Mouse (Mus musculus): ENCODE results near the gene Sec11a. TPM values are rescaled to one million over a fixed set of nuclear protein-coding genes. Genes with fewer than 3 reads are reported as not detected.

Gene Sec11a
- polyA plus RNA-seq, 1 experiment = 45.3 TPM

DNA sequence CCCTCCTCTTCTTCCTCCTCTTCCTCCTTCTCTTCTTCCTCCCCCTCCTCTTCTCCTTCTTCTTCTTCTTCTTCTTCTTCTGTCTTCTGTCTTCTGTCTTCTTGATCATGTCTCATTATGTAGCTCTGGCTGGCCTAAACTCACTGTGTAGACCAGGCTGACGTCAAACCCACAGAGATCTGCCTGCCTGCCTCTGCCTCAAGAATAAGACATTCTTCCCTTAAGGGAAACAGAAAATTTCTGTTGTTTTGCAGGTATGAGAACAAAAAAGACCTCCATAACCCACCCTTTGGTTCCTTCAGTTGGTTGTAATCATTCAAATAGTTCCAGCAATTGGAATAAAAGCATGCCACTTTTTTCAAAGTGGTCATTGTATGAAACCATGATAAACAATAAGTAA lies 83.4 kb downstream of the Sec11a start:
- Histone ChIP-seq H3K36me3 (ENCODE audit: control insufficient read depth, insufficient read depth, low read length) (peaks cover 2% of the 10 kb centered on the region), H3K4me3 (ENCODE audit: extremely low read depth, insufficient read depth, insufficient read length) (no peak overlapping the region), H3K27me3 (ENCODE audit: control insufficient read depth, insufficient read depth, low read length) (no peaks in the 10 kb centered on the region), H3K27ac (ENCODE audit: insufficient read depth, low read length) (peak overlapping the region; percentile 69; the same call in 1 of the 2 replicates), H3K4me1 (ENCODE audit: control insufficient read depth, insufficient read depth, insufficient read length) (peaks cover 8% of the 10 kb centered on the region; the same call in 1 of the 2 replicates)
- TF ChIP-seq CTCF (IDR thresholded peaks at IDR 0.05; ENCODE audit: extremely low read depth, insufficient read depth, insufficient read length, insufficient replicate concordance) (no peak), POLR2A (IDR thresholded peaks at IDR 0.05; ENCODE audit: low read depth, low read length) (no peak)
- no peak for DNase-seq (ENCODE audit: low read depth in 1 of 2, low spot score in 2 of 2)
- 28% methylated on average over 1 of the region's 1 CpGs for WGBS

DNA sequence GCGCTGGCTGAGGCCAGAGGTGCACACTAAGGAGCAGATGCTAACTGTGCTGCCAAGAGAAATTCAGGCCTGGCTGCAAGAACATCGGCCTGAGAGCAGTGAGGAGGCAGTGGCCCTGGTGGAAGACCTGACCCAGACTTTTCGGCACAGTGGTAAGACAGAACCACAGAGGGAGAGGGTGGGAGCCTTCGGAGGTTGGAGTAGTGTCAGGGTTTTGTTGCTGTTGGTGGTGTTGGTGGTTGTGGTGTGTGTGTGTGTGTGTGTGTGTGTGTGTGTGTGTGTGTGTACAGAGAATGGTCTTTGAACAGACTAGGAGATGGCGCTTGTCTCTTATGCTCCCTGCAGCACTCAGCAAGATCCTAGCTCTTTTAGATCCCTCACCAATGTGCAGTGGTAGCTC lies 84.1 kb downstream of the Sec11a start:
- WGBS = 60% methylated on average over 5 of the region's 5 CpGs

DNA sequence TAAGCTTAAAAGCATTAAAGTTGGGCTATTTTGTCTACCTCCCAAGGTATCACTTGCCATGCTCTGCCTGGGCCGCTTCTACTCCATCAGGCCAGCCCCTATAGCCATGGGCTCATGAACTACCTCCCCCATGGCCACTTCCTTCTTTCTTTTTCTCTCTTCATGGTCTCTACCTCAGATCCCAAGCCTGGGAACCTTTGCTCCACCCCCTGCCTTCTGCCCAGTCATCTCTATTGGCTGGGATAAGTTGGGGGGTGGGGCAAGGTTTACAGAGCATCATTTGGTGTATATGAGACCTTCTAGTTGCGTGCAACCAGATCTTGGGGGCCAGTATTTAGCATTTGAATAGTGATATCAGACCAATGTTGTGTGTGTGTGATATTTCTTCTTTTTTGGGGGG lies 85.1 kb downstream of the Sec11a start:
- Histone ChIP-seq H3K36me3 (ENCODE audit: control insufficient read depth, insufficient read depth, low read length) (no peaks in the 10 kb centered on the region), H3K4me3 (ENCODE audit: extremely low read depth, insufficient read depth, insufficient read length) (no peak overlapping the region), H3K4me1 (ENCODE audit: control insufficient read depth, insufficient read depth, insufficient read length) (peaks cover 8% of the 10 kb centered on the region; the same call in 1 of the 2 replicates), H3K27ac (ENCODE audit: insufficient read depth, low read length) (no peak overlapping the region), H3K27me3 (ENCODE audit: control insufficient read depth, insufficient read depth, low read length) (no peaks in the 10 kb centered on the region)
- DNase-seq (ENCODE audit: low read depth in 1 of 2, low spot score in 2 of 2) = no peak
- TF ChIP-seq POLR2A (IDR thresholded peaks at IDR 0.05; ENCODE audit: low read depth, low read length) = no peak
- no peak for TF ChIP-seq CTCF (IDR thresholded peaks at IDR 0.05; ENCODE audit: extremely low read depth, insufficient read depth, insufficient read length, insufficient replicate concordance)
- WGBS = 68% methylated on average over 2 of the region's 2 CpGs

More for the DNA sequence above, 84.1 kb downstream of the Sec11a start:
- Histone ChIP-seq H3K27ac (ENCODE audit: insufficient read depth, low read length) (peak overlapping the region; percentile 69), H3K27me3 (ENCODE audit: control insufficient read depth, insufficient read depth, low read length) (no peaks in the 10 kb centered on the region), H3K36me3 (ENCODE audit: control insufficient read depth, insufficient read depth, low read length) (peaks cover 2% of the 10 kb centered on the region), H3K4me3 (ENCODE audit: extremely low read depth, insufficient read depth, insufficient read length) (peak overlapping the region; percentile 22; the same call in 1 of the 2 replicates), H3K4me1 (ENCODE audit: control insufficient read depth, insufficient read depth, insufficient read length) (peaks cover 8% of the 10 kb centered on the region; the same call in 1 of the 2 replicates)
- no peak for TF ChIP-seq POLR2A (IDR thresholded peaks at IDR 0.05; ENCODE audit: low read depth, low read length)
- no peak for TF ChIP-seq CTCF (IDR thresholded peaks at IDR 0.05; ENCODE audit: extremely low read depth, insufficient read depth, insufficient read length, insufficient replicate concordance)
- no peak for DNase-seq (ENCODE audit: low read depth in 1 of 2, low spot score in 2 of 2)

DNA sequence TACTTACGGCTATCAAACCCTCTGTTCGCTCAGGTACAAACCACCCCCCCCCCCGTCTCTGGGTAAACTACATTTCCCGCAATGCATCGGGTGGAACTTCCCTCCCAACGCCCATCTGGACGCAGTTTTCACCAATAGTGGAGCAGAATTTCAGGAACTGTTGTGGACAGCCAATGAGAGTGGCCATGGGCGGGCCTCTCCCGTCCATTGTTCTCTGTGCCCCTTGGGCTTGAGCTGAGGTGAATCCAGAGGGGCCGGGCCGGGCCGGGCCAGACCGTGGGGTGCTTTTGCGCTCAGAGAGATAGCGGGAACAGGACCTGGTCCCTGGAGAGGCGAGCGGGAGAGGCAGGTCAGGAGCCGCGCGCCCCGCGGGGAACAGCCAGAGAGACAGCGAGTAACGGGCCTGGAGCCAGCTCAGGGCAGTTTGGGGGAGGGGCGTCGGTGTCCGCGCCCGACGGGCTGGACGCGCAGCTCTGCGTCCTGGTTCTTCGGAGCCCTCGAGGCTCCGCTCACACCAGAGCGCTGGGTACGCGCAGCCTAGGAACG lies 86.8 kb downstream of the Sec11a start, which contains the start of gene Zscan2:
TSS of gene Zscan2 (plus strand) at position 192 of the 546 bp plus-strand sequence.
- under 1% methylated on average over 40 of the region's 40 CpGs for WGBS
- H3K27me3 ChIP-seq (ENCODE audit: control insufficient read depth, insufficient read depth, low read length) = no peaks in the 10 kb centered on the region
- H3K4me1 ChIP-seq (ENCODE audit: control insufficient read depth, insufficient read depth, insufficient read length) = peaks cover 9% of the 10 kb centered on the region; the same call in 1 of the 2 replicates
- H3K4me3 ChIP-seq (ENCODE audit: extremely low read depth, insufficient read depth, insufficient read length) = peak within 1 kb of the TSS; percentile 92
- H3K27ac ChIP-seq (ENCODE audit: insufficient read depth, low read length) = peak within 1 kb of the TSS; percentile 69
- DNase-seq (ENCODE audit: low read depth in 1 of 2, low spot score in 2 of 2) = peak; percentile 85 to 88
- no peaks in the 10 kb centered on the region for H3K36me3 ChIP-seq (ENCODE audit: control insufficient read depth, insufficient read depth, low read length)
- TF ChIP-seq CTCF (IDR thresholded peaks at IDR 0.05; ENCODE audit: extremely low read depth, insufficient read depth, insufficient read length, insufficient replicate concordance) = no peak
- no peak; the same call in 1 of the 2 replicates for TF ChIP-seq POLR2A (IDR thresholded peaks at IDR 0.05; ENCODE audit: low read depth, low read length)

DNA sequence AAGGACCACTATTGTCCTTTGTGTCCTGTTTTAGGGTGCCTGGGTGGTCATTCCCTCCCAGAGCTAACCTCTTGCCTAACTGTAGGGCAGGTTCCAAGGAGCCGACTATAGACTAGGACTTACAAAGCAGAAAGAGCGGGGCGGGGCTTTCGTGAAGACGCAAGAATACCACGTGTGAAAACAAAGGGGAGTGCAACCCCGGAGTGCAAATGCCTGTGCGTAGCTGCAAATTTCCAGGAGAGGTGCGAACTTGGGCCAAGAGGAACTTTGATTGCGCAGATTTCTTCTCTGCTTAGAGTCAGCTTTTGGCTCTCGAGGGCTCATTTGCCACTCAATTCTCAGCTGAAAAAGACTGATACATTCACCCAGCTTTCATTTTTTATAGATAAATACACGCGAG lies 87.4 kb downstream of the Sec11a start:
- peaks cover 5% of the 10 kb centered on the region; the same call in 1 of the 2 replicates for H3K4me1 ChIP-seq (ENCODE audit: control insufficient read depth, insufficient read depth, insufficient read length)
- H3K27ac ChIP-seq (ENCODE audit: insufficient read depth, low read length) = no peak overlapping the region
- H3K4me3 ChIP-seq (ENCODE audit: extremely low read depth, insufficient read depth, insufficient read length) = peak overlapping the region; percentile 63
- under 1% methylated on average over 13 of the region's 13 CpGs for WGBS
- no peaks in the 10 kb centered on the region for H3K27me3 ChIP-seq (ENCODE audit: control insufficient read depth, insufficient read depth, low read length)
- TF ChIP-seq POLR2A (IDR thresholded peaks at IDR 0.05; ENCODE audit: low read depth, low read length) = no peak
- no peak for TF ChIP-seq CTCF (IDR thresholded peaks at IDR 0.05; ENCODE audit: extremely low read depth, insufficient read depth, insufficient read length, insufficient replicate concordance)
- H3K36me3 ChIP-seq (ENCODE audit: control insufficient read depth, insufficient read depth, low read length) = no peaks in the 10 kb centered on the region
- DNase-seq (ENCODE audit: low read depth in 1 of 2, low spot score in 2 of 2) = peak; percentile 51 to 60

DNA sequence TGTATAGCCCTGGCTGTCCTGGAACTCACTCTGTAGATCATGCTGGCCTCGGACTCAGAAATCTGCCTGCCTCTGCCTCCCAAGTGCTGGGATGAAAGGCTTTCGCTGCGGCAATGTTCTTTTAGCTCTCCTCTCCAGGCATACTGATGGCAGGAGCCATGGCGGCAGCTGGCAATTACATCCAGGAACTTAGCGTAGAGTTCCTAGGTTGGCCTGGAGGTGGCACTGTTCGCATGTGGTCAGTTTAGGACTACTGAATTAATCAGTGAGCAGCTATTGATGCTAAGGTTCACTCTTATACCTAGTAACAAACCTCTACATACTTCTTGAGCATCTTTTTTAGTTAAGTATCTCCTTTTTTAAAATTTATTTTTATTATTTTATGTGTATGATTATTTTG lies 90.4 kb downstream of the Sec11a start:
- 13% methylated on average over 6 of the region's 6 CpGs for WGBS

DNA sequence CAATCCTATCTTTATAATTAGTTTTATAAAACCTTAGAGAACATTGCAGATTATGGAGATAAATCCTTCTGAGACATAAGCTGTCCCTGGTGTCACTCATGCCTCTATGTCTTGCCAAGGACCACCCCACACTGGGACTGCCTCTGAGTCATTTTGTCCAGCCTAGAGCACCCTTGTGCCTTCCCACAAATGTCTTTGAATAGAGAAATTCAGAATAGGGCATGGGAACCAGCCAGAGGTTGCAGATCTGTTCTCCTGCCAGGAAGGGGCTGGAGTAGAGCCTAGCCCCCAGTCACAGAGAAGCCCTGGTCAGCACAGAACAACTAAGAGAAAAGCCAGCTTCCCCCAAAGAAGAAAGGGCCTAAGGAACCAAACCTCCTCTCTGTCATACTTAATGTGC lies 92.3 kb downstream of the Sec11a start:
- H3K27me3 ChIP-seq (ENCODE audit: control insufficient read depth, insufficient read depth, low read length) = no peaks in the 10 kb centered on the region
- no peak for DNase-seq (ENCODE audit: low read depth in 1 of 2, low spot score in 2 of 2)

More for the DNA sequence above, 90.4 kb downstream of the Sec11a start:
- no peak overlapping the region for H3K27ac ChIP-seq (ENCODE audit: insufficient read depth, low read length)
- DNase-seq (ENCODE audit: low read depth in 1 of 2, low spot score in 2 of 2) = peak; percentile 49 to 81
- H3K4me3 ChIP-seq (ENCODE audit: extremely low read depth, insufficient read depth, insufficient read length) = no peak overlapping the region
- H3K27me3 ChIP-seq (ENCODE audit: control insufficient read depth, insufficient read depth, low read length) = no peaks in the 10 kb centered on the region
- TF ChIP-seq CTCF (IDR thresholded peaks at IDR 0.05; ENCODE audit: extremely low read depth, insufficient read depth, insufficient read length, insufficient replicate concordance) (peak; percentile 78; the same call in 1 of the 2 replicates), POLR2A (IDR thresholded peaks at IDR 0.05; ENCODE audit: low read depth, low read length) (no peak)
- no peaks in the 10 kb centered on the region for H3K36me3 ChIP-seq (ENCODE audit: control insufficient read depth, insufficient read depth, low read length)
- H3K4me1 ChIP-seq (ENCODE audit: control insufficient read depth, insufficient read depth, insufficient read length) = peaks cover 2% of the 10 kb centered on the region; the same call in 1 of the 2 replicates

More for the DNA sequence above, 92.3 kb downstream of the Sec11a start:
- Histone ChIP-seq H3K4me3 (ENCODE audit: extremely low read depth, insufficient read depth, insufficient read length) (no peak overlapping the region), H3K36me3 (ENCODE audit: control insufficient read depth, insufficient read depth, low read length) (no peaks in the 10 kb centered on the region), H3K27ac (ENCODE audit: insufficient read depth, low read length) (no peak overlapping the region), H3K4me1 (ENCODE audit: control insufficient read depth, insufficient read depth, insufficient read length) (peaks cover 2% of the 10 kb centered on the region; the same call in 1 of the 2 replicates)
- TF ChIP-seq POLR2A (IDR thresholded peaks at IDR 0.05; ENCODE audit: low read depth, low read length) (no peak), CTCF (IDR thresholded peaks at IDR 0.05; ENCODE audit: extremely low read depth, insufficient read depth, insufficient read length, insufficient replicate concordance) (no peak)

Other genes with a start within 250 kb of the Sec11a start
- gene Iqgap1, start 121.8 kb downstream of the Sec11a start, polyA plus RNA-seq (2012; rRNA removed) = 55.9 and 70.9 TPM in 2 replicates
- 4.3 and 6.5 TPM in 2 replicates for gene Zscan2, start 86.9 kb downstream of the Sec11a start, polyA plus RNA-seq (2012; rRNA removed)
- 12.8 and 20.1 TPM in 2 replicates for gene Wdr73, start 46.5 kb downstream of the Sec11a start, polyA plus RNA-seq (2012; rRNA removed)
- gene Nmb, start 42.7 kb downstream of the Sec11a start, polyA plus RNA-seq (2012; rRNA removed) = 5.3 and 5.4 TPM in 2 replicates
- gene Zfp592, start 45.9 kb upstream of the Sec11a start, polyA plus RNA-seq (2012; rRNA removed) = 24.7 and 28.1 TPM in 2 replicates
- 0.12 TPM in 2 replicates for gene Alpk3, start 109.8 kb upstream of the Sec11a start, polyA plus RNA-seq (2012; rRNA removed)
- 0.07 and 0.12 TPM in 2 replicates for gene Slc28a1, start 167.0 kb upstream of the Sec11a start, polyA plus RNA-seq (2012; rRNA removed)

Measured in spleen, adult 2 months (tissue).